Mouse (Mus musculus): ENCODE measurements around the gene Fam107b. TPM values are rescaled to one million over a fixed set of nuclear protein-coding genes. Genes with fewer than 3 reads are reported as not detected.

Gene Fam107b
- polyA plus RNA-seq, 1 experiment from 2014 or later = 31.8 TPM

GRCm38 (mm10) chr2:3776045-3776444 lies 205.8 kb downstream of the Fam107b start:
- ATAC-seq (ENCODE audit: borderline replicate concordance, extremely low read depth, low FRiP score, low TSS enrichment) = no peak

GRCm38 (mm10) chr2:3777696-3778095 lies 207.4 kb downstream of the Fam107b start:
- peaks cover 4% of the 10 kb centered on the region; the same call in 1 of the 2 replicates for H3K36me3 ChIP-seq
- H3K9me3 ChIP-seq = no peaks in the 10 kb centered on the region
- WGBS = 53% methylated on average over 6 of the region's 6 CpGs
- no peaks in the 10 kb centered on the region for H3K27me3 ChIP-seq
- no peak overlapping the region for H3K9ac ChIP-seq
- no peaks in the 10 kb centered on the region for H3K4me1 ChIP-seq
- H3K4me2 ChIP-seq = no peak overlapping the region
- H3K27ac ChIP-seq = no peak overlapping the region
- no peak overlapping the region for H3K4me3 ChIP-seq
- ATAC-seq (ENCODE audit: borderline replicate concordance, extremely low read depth, low FRiP score, low TSS enrichment) = no peak

More at GRCm38 (mm10) chr2:3776045-3776444, 205.8 kb downstream of the Fam107b start:
- H3K9me3 ChIP-seq = no peaks in the 10 kb centered on the region
- H3K27me3 ChIP-seq = no peaks in the 10 kb centered on the region
- H3K4me3 ChIP-seq = no peak overlapping the region
- no peaks in the 10 kb centered on the region for H3K4me1 ChIP-seq
- no peak overlapping the region for H3K4me2 ChIP-seq
- H3K27ac ChIP-seq = no peak overlapping the region
- H3K36me3 ChIP-seq = 0 out of 2 replicates have a peak, but pooled peaks cover 2% of the 10 kb centered on the region
- H3K9ac ChIP-seq = no peak overlapping the region

GRCm38 (mm10) chr2:3785546-3785945 lies 215.3 kb downstream of the Fam107b start:
- 76% methylated on average over 8 of the region's 8 CpGs for WGBS
- H3K27me3 ChIP-seq = no peaks in the 10 kb centered on the region
- no peak for ATAC-seq (ENCODE audit: borderline replicate concordance, extremely low read depth, low FRiP score, low TSS enrichment)
- no peak overlapping the region for H3K27ac ChIP-seq
- H3K9ac ChIP-seq = no peak overlapping the region
- H3K4me1 ChIP-seq = no peaks in the 10 kb centered on the region
- no peaks in the 10 kb centered on the region for H3K9me3 ChIP-seq
- no peak overlapping the region for H3K4me2 ChIP-seq
- H3K4me3 ChIP-seq = no peak overlapping the region
- peaks cover 3% of the 10 kb centered on the region; the same call in 1 of the 2 replicates for H3K36me3 ChIP-seq

- H3K4me3 ChIP-seq = no peak overlapping the region
- no peaks in the 10 kb centered on the region for H3K36me3 ChIP-seq
- no peaks in the 10 kb centered on the region for H3K9me3 ChIP-seq
- H3K4me1 ChIP-seq = no peaks in the 10 kb centered on the region
- no peak overlapping the region for H3K4me2 ChIP-seq
- no peak overlapping the region for H3K27ac ChIP-seq
- ATAC-seq (ENCODE audit: borderline replicate concordance, extremely low read depth, low FRiP score, low TSS enrichment) = no peak
- H3K27me3 ChIP-seq = no peaks in the 10 kb centered on the region
- H3K9ac ChIP-seq = no peak overlapping the region
These were observed 217.6 kb downstream of the Fam107b start for GRCm38 (mm10) chr2:3787752-3788423.

GRCm38 (mm10) chr2:3788424-3788786 lies 218.1 kb downstream of the Fam107b start:
- no peak overlapping the region for H3K4me3 ChIP-seq

GRCm38 (mm10) chr2:3796543-3796942 lies 226.3 kb downstream of the Fam107b start:
- Histone ChIP-seq H3K9me3 (no peaks in the 10 kb centered on the region), H3K27ac (no peak overlapping the region), H3K4me3 (no peak overlapping the region), H3K36me3 (no peaks in the 10 kb centered on the region), H3K27me3 (no peaks in the 10 kb centered on the region), H3K4me2 (no peak overlapping the region), H3K4me1 (peaks cover 5% of the 10 kb centered on the region), H3K9ac (no peak overlapping the region)
- 68% methylated on average over 5 of the region's 5 CpGs for WGBS
- ATAC-seq (ENCODE audit: borderline replicate concordance, extremely low read depth, low FRiP score, low TSS enrichment) = no peak

More at GRCm38 (mm10) chr2:3788424-3788786, 218.1 kb downstream of the Fam107b start:
- no peaks in the 10 kb centered on the region for H3K4me1 ChIP-seq
- H3K27me3 ChIP-seq = no peaks in the 10 kb centered on the region
- 70% methylated on average over 3 of the region's 3 CpGs for WGBS
- H3K9me3 ChIP-seq = no peaks in the 10 kb centered on the region
- no peaks in the 10 kb centered on the region for H3K36me3 ChIP-seq
- no peak overlapping the region for H3K4me2 ChIP-seq
- no peak overlapping the region for H3K27ac ChIP-seq
- no peak for ATAC-seq (ENCODE audit: borderline replicate concordance, extremely low read depth, low FRiP score, low TSS enrichment)
- H3K9ac ChIP-seq = no peak overlapping the region

- no peak overlapping the region for H3K27ac ChIP-seq
- H3K4me1 ChIP-seq = peaks cover 5% of the 10 kb centered on the region
- H3K4me2 ChIP-seq = peak overlapping the region; percentile 57
- peak; percentile 62; the same call in 1 of the 2 replicates for ATAC-seq (ENCODE audit: borderline replicate concordance, extremely low read depth, low FRiP score, low TSS enrichment)
- H3K4me3 ChIP-seq = peak overlapping the region; percentile 23
- H3K36me3 ChIP-seq = no peaks in the 10 kb centered on the region
- no peak overlapping the region for H3K9ac ChIP-seq
- H3K9me3 ChIP-seq = no peaks in the 10 kb centered on the region
- H3K27me3 ChIP-seq = no peaks in the 10 kb centered on the region
- 12% methylated on average over 18 of the region's 18 CpGs for WGBS
These were observed 229.7 kb downstream of the Fam107b start for GRCm38 (mm10) chr2:3799767-3800554.

GRCm38 (mm10) chr2:3800555-3800878 lies 230.2 kb downstream of the Fam107b start:
- Histone ChIP-seq H3K4me2 (no peak overlapping the region), H3K9me3 (no peaks in the 10 kb centered on the region), H3K4me1 (peaks cover 5% of the 10 kb centered on the region), H3K27ac (no peak overlapping the region), H3K4me3 (no peak overlapping the region), H3K27me3 (no peaks in the 10 kb centered on the region), H3K9ac (no peak overlapping the region), H3K36me3 (no peaks in the 10 kb centered on the region)
- ATAC-seq (ENCODE audit: borderline replicate concordance, extremely low read depth, low FRiP score, low TSS enrichment) = no peak
- 48% methylated on average over 5 of the region's 5 CpGs for WGBS

GRCm38 (mm10) chr2:3805742-3806141 lies 235.5 kb downstream of the Fam107b start:
- Histone ChIP-seq H3K27me3 (no peaks in the 10 kb centered on the region), H3K9ac (no peak overlapping the region), H3K27ac (no peak overlapping the region), H3K36me3 (no peaks in the 10 kb centered on the region), H3K4me2 (no peak overlapping the region), H3K4me1 (no peaks in the 10 kb centered on the region), H3K4me3 (no peak overlapping the region), H3K9me3 (no peaks in the 10 kb centered on the region)
- no peak for ATAC-seq (ENCODE audit: borderline replicate concordance, extremely low read depth, low FRiP score, low TSS enrichment)
- WGBS = 41% methylated on average over 6 of the region's 6 CpGs

- H3K4me2 ChIP-seq = no peak overlapping the region
- whole genome bisulfite sequencing = 42% methylated on average over 5 of the region's 5 CpGs
- H3K9ac ChIP-seq = no peak overlapping the region
- no peaks in the 10 kb centered on the region for H3K36me3 ChIP-seq
- H3K4me3 ChIP-seq = no peak overlapping the region
- ATAC-seq (ENCODE audit: borderline replicate concordance, extremely low read depth, low FRiP score, low TSS enrichment) = no peak
- no peak overlapping the region for H3K27ac ChIP-seq
- H3K9me3 ChIP-seq = no peaks in the 10 kb centered on the region
- H3K27me3 ChIP-seq = no peaks in the 10 kb centered on the region
- H3K4me1 ChIP-seq = no peaks in the 10 kb centered on the region
These were observed 240.0 kb downstream of the Fam107b start for GRCm38 (mm10) chr2:3810321-3810720.

GRCm38 (mm10) chr2:3816142-3816609 lies 245.9 kb downstream of the Fam107b start:
- Histone ChIP-seq H3K4me2 (no peak overlapping the region), H3K4me3 (no peak overlapping the region), H3K36me3 (no peaks in the 10 kb centered on the region), H3K4me1 (no peaks in the 10 kb centered on the region), H3K27me3 (no peaks in the 10 kb centered on the region), H3K9ac (no peak overlapping the region), H3K27ac (no peak overlapping the region), H3K9me3 (no peaks in the 10 kb centered on the region)
- WGBS = 61% methylated on average over 6 of the region's 6 CpGs
- no peak for ATAC-seq (ENCODE audit: borderline replicate concordance, extremely low read depth, low FRiP score, low TSS enrichment)

- Histone ChIP-seq H3K4me1 (peaks cover 6% of the 10 kb centered on the region; the same call in 1 of the 2 replicates), H3K27ac (no peak overlapping the region), H3K36me3 (no peaks in the 10 kb centered on the region), H3K4me2 (no peak overlapping the region), H3K9ac (no peak overlapping the region), H3K27me3 (no peaks in the 10 kb centered on the region), H3K4me3 (no peak overlapping the region), H3K9me3 (no peaks in the 10 kb centered on the region)
- no peak for ATAC-seq (ENCODE audit: borderline replicate concordance, extremely low read depth, low FRiP score, low TSS enrichment)
- WGBS = 86% methylated on average over 3 of the region's 3 CpGs
These were observed 247.3 kb downstream of the Fam107b start for GRCm38 (mm10) chr2:3817626-3818025.

All from lung, embryonic 15.5 days (tissue).